Mouse (Mus musculus) spleen, postnatal 0 days (tissue): ENCODE data around the gene Pramef6. TPM values are rescaled to one million over a fixed set of nuclear protein-coding genes. Genes with fewer than 3 reads are reported as not detected.

ENCODE experiments used
- polyA plus RNA-seq: library from polyadenylated mRNA; unstranded; fragments of >200 nt; fragmentation: Nextera tagmentation; extraction: Ambion mirVana; gene quantifications from 2 replicates; pipeline ENCODE4 v1.2.1, GENCODE M21; 2015

The Pramef6 gene
- polyA plus RNA-seq, result not detected in 2 replicates

DNA sequence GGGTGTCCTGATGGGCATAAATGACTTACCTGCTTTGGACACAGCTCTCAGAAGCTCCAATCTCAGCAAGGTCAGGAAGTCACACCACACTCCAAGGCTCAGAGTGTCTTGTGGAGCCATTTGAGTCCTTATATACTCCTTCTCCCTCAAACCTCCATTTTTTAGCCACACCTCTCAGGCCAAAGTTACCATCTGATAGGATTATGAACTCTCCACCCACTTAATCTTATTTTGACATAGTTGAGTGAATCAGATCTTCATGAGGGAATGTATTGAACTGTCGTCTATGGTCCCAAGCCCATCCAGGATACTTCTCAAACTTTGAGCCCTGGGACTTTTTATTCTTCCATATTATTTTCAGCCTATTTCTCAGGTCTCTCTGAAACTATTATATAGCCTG, at the start of gene Pramef6:
Gene Pramef6, minus strand, starts transcription at position 101 of the 400 bp plus-strand sequence.

DNA sequence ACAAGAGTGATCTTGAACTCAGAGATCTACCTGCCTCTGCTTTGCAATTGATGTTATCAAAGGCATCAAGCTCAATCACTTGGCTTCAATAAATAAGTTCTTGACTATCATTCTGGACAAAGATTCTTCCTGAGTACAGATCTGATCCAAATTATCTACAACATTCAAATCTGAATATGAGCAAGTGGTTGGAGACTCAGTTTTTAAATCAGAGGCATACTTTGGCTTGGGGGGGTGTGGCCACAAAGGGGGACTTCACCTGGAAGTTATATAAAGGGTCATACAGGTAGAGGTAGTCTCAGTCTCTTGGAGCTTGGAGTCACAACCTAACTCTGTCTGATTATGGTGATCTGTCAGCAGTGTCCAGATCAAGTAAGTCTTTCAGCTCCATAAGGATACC, 54.0 kb downstream of the Pramef6 start, which contains the start of gene Gm13103:
Gene Gm13103, plus strand, starts transcription at position 301 of the 400 bp plus-strand sequence.

Other genes with a start within 250 kb of the Pramef6 start
- gene Gm13088, start 243.1 kb downstream of the Pramef6 start, polyA plus RNA-seq, result not detected in 2 replicates
- gene Gm13089, start 197.7 kb downstream of the Pramef6 start, polyA plus RNA-seq, result not detected in 2 replicates
- gene Gm13078, start 180.9 kb downstream of the Pramef6 start, polyA plus RNA-seq, result not detected in 2 replicates
- gene Gm13023, start 111.0 kb downstream of the Pramef6 start, polyA plus RNA-seq, result not detected in 2 replicates
- gene Gm13084, start 84.3 kb downstream of the Pramef6 start, polyA plus RNA-seq, result not detected in 2 replicates
- not detected in 2 replicates for gene Gm13103, start 53.9 kb downstream of the Pramef6 start, polyA plus RNA-seq
- not detected in 2 replicates for gene Pramef25, start 50.6 kb upstream of the Pramef6 start, polyA plus RNA-seq
- not detected in 2 replicates for gene Gm13101, start 66.6 kb upstream of the Pramef6 start, polyA plus RNA-seq
- not detected in 2 replicates for gene Pramef17, start 94.0 kb upstream of the Pramef6 start, polyA plus RNA-seq
- gene Pramel4, start 158.7 kb upstream of the Pramef6 start, polyA plus RNA-seq, result not detected in 2 replicates
- not detected in 2 replicates for gene Gm13102, start 206.1 kb upstream of the Pramef6 start, polyA plus RNA-seq